Mouse (Mus musculus): ENCODE data around the gene Rftn1. TPM values are rescaled to one million over a fixed set of nuclear protein-coding genes. Genes with fewer than 3 reads are reported as not detected.
A peak's percentile ranks its signal among the peaks of the same experiment; 100 is the strongest.
"Not testable (repeated sequence)": the region's sequence is repeated elsewhere in the genome, so short reads cannot be mapped to it uniquely, and the experiment has no call there.

The Rftn1 gene
- total RNA-seq, 2 experiments from 2014 or later, result 13.2 to 29.8 TPM

DNA sequence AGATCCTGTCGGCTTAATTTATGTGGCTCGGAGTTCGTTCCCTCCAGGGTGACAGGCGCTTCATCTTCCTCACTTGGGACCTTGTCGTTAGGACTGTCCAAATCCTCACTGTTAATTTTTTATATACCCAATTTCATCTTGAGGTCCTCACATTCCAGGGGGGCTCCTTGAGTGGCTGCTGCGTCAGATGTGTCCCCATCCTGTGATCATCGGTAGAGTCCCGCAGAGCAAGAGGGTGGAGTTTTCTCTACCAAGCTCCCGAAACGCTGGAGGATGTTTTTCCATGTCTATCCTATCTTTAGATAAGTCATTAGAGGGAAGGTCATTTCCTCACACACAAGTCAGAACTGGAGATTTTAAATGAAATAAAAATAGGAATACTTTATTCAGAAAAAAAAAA is 55.0 kb downstream of the Rftn1 start:
- ATAC-seq (replicated peaks; ENCODE audit: poor library complexity), result no peak

DNA sequence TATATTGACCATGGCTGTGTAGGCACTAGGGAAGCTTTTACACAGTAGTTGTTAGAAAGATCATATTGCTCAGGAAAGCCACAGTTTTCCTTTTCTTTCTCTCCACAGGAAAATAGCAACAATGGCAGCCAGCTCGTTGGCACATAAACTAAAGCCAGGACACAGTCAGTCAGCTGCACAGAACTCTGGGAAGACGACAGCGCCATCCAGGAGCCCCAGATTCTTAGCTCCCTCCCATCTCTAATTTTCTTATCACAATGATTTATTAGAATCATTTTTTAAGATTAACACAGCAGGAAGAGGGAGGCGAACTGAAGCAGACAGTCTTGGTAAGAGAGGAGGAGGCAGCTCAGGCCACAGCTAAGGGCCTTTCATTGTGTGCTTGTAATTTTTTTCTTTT is 58.8 kb downstream of the Rftn1 start:
- ATAC-seq (replicated peaks; ENCODE audit: poor library complexity), result no peak

DNA sequence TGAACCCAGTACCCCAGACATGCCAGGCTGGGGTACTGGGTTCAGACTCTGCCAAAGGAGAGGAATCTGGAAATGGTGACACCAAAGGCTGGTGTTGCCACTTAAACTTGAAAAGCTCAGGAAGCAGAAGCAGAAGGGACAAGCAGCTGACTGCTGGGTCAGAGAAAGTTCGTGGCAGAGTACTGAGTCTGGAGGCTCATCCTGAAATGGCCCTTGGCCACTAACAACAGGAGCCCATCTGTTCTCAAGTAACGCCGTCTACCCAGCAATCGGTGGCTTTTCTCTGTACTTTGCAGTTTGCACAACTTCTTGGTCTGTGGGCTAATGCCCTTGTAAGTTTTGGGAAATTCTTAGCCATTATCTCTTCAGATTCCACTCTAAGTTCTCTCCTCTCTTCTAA is 60.1 kb downstream of the Rftn1 start:
- ATAC-seq (replicated peaks; ENCODE audit: poor library complexity), result no peak

DNA sequence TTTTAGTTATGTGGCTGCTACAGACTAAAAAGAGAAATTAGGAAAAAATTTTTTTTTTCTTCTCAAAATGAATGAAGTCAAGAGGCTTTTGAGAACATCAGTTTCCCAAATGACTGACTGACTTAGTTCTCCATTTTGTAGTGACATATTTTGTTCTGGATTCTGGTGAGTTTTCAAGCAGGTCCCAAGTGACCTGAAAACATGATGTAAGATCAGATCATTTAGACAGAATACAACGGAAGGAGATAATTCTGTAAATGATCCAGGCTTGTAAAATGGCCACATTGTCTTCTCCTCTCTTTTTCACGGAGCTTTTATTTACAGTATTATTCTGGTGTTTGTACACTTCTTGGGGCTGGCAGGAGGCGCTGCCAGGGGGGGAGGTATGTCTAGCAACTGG is 62.1 kb downstream of the Rftn1 start:
- ATAC-seq (replicated peaks; ENCODE audit: poor library complexity), result no peak

DNA sequence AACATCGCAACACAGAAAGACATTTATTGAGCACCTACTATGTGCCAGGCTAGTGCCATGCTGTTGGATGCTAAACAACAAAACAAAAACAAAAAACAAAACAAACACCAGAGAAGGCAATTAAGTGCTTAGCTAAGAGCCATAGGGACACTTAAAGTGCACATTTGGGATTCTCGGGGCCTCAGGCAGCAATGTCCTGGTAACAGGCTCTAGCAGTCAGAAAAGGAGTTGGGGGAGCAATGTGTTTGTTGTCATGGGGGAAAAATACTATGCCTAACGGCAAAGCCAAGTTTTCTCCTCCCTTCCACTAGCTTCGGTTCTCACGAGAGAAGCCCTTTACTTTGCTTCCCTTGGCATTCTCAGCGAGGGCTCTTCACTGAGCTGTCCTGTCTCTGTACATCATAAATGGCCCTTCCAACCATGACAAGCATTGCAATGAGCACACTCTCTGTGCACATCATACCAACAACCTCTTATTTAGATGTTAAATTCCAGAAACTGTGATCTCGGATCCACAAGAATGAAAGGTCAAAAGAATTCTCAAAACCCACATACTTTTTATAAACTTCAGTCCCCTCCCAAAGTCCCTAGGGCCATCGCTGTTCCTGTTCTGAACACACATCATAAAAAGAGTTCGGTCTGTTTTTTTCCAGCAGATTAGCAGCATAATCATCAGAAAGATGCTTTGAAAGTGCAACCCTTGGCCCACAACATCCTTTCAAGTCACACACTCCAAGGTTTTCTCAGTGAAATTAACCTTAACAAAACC is 63.2 kb downstream of the Rftn1 start:
- no peak for ATAC-seq (replicated peaks; ENCODE audit: poor library complexity)

DNA sequence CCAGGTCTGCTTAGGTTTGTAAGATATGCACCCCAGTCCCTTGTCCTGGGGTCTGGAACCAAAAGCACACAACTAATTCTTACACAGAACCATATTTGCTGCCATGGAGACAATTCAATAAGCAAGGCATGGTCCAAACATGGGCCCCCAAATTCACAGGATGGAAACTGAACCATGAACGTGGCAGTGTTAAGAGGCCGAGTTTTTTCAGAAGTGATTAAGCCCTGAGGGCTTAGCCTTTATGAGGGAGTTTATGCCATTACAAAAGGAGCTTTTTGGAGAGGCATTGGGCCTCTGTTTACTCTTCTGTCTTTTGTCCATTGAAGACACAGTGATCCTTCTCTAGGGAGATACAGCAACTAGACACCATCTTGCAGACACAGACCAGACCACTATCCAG is 63.9 kb downstream of the Rftn1 start:
- ATAC-seq (replicated peaks; ENCODE audit: poor library complexity), result no peak

DNA sequence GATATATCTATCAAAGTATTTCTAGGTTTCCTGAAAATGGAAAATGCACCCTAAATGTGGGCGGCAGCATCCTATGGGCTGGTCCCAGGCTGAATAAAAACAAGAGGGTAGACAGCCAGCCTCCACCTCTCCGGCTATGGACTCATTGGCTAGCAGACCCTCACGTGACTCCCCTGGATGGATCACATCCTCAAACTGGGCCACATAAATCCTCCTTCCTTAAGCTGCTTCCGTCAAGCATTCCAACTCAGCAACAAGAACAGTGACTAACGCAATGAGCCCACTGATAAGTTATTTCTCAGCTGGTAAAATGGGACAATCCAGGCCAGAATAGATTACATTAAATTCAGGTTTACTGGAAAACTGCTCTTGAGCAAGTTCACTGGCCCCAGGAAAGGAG is 64.6 kb downstream of the Rftn1 start:
- no peak for ATAC-seq (replicated peaks; ENCODE audit: poor library complexity)

DNA sequence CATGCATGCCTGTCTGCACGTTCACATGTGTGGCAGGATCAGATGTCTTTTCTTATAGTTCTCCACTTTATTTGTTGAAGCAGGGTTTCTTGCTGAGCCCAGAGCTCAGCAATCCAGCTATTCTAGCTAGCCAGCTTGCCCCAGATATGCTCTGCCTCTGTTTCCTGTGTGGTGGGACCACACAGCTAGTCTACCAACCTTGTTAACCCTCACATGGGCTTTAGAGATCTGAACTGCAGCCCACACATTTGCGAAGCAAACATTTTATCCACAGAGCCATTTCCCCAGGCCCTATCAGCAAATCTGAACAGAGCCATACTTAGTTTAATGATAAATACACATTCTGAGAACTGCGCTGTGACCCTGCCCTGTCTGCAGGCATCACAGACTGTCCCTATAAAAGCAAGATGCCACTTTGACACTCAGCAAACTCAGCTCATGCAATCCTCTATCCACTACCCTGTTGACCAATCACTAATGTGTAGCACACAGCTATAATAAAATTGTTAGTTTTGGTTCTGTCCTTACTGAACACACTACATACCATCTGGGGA is 65.2 kb downstream of the Rftn1 start:
- ATAC-seq (replicated peaks; ENCODE audit: poor library complexity), result peak; percentile 51

DNA sequence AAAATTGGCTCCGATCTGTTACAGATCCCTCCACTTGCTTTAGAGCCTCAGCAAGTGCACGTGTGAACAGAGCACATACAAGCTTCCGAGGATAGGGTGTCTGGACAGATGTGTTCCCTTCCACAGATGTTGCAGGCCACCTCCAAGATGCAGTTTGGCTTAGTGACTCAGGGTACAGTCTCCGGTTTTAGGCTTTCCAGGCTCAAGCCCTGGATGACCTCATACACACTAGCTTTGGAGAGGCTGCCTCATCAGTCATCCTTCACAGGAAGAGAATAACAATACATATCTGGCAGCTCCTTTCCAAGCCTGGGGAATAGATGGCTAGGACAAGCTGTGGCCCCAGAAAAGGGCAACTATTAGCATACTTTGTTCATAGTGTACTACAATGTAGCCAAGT is 65.8 kb downstream of the Rftn1 start:
- ATAC-seq (replicated peaks; ENCODE audit: poor library complexity), result no peak

DNA sequence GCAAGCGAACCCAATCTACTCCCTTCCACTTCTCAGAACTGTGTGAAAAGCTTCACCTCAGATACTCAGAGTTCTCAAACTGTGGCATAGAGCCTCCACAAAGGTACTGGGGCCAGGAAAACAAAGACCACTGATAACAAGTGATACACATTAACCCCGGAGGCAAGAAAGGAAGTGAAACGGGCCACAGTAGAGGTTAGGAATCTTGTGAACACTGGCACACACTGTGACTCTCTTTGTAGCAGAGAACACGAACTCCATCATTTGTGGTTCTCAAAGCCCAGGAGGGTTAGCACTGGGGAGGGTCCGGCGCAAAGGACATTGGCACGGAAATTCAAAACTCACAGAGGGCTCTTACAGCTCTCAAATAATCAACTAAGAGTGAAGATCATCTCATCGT is 67.9 kb downstream of the Rftn1 start:
- no peak for ATAC-seq (replicated peaks; ENCODE audit: poor library complexity)

DNA sequence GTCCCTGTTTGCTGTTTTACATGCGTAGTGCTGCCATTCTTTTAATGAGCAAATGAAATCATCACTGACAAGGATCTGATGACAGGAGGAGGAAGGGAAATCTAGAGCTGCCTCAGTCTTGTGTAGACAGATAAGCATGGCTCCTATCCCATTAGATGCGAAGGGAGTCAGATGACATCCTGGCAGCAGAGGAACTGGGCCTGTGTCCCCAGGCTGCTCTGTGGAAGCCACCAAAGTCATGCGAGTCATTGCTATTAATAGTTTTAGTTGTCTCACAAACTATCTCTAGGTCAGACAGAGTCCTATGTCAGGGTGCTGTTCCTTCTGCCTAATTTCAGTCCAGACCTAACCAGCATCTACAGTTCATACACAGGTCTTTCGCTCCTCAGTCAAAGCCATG is 70.4 kb downstream of the Rftn1 start:
- 0 out of 2 replicates have a peak, but pooled peaks have one; percentile 6 for ATAC-seq (replicated peaks; ENCODE audit: poor library complexity)

DNA sequence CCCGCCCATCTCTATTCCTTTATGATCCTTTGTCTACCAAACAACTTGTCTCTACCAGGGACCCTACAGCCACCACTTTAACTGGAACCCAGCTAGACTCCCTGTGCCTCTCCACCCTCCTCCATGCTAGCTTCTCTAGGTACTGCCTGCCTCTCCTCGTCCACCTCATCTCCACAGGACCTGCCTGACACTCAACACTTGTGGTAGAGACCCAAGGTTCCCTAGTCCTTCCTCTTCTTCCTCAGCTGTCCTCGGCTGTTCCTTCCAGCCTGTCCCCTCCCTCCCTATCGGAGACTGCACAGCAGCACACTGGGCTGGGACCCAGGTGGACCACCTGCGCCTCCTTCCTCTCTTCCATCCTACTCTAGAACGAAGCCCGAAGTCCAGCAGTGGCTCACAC is 73.0 kb downstream of the Rftn1 start:
- ATAC-seq (replicated peaks; ENCODE audit: poor library complexity), result peak; percentile 30

DNA sequence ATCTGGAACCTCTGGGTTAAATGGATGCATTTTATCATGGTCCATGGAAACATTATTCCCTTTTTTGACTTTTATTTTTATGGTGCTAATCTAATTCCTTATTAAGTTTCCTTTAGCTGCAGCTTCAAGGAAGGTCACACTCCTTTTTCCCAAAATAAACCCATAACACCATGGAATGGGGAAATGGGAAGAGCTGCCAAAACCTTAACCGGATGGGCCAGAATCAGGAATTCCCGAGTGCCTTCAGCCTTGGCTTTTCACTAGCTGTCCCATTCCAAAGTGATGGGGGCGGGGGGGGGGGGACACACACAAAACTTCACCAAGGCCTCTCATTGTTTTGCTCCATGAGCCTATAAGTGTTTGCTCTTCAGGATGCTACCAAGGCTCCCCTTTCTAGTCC is 73.5 kb downstream of the Rftn1 start:
- ATAC-seq (replicated peaks; ENCODE audit: poor library complexity), result no peak

DNA sequence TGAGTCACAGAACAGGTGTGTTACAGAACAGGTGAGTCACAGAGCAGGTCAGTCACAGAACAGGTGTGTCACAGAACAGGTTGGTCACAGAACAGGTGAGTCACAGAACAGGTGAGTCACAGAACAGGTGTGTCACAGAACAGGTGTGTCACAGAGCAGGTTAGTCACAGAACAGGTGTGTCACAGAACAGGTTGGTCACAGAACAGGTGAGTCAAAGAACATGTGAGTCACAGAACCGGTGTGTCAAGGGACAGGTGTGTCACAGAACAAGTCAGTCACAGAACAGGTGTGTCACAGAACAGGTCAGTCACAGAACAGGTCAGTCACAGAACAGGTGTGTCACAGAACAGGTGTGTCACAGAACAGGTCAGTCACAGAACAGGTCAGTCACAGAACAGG is 74.1 kb downstream of the Rftn1 start:
- not testable (repeated sequence) for ATAC-seq (replicated peaks; ENCODE audit: poor library complexity)

DNA sequence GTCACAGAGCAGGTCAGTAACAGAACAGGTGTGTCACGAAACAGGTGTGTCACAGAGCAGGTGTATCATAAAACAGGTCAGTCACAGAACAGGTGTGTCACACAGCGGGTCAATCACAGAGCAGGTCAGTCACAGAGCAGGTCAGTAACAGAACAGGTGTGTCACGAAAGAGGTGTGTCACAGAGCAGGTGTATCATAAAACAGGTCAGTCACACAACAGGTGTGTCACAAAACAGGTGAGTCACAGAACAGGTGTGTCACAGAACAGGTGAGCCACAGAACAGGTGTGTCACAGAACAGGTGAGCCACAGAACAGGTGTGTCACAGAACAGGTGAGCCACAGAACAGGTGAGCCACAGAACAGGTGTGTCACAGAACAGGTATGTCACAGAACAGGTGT is 74.8 kb downstream of the Rftn1 start:
- not testable (repeated sequence) for ATAC-seq (replicated peaks; ENCODE audit: poor library complexity)

DNA sequence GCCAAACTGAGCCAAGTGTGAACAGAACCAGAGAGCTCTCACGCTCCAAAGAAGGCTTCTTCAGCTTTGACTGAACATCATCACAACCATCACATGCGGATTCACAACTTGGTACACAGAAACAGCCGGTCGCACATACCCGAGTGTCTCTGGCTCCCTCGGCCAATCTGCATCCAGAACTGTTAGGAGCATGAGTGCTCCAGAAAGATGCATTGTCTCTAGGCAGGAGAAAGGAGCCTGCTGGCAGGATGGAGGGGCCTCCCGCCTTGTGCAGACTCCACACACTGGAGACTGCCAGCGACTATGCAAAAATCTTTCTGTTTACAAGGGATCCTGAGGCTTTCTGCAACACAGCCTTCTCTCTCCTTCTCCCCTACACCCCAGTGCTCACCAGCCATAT is 75.8 kb downstream of the Rftn1 start:
- no peak for ATAC-seq (replicated peaks; ENCODE audit: poor library complexity)

DNA sequence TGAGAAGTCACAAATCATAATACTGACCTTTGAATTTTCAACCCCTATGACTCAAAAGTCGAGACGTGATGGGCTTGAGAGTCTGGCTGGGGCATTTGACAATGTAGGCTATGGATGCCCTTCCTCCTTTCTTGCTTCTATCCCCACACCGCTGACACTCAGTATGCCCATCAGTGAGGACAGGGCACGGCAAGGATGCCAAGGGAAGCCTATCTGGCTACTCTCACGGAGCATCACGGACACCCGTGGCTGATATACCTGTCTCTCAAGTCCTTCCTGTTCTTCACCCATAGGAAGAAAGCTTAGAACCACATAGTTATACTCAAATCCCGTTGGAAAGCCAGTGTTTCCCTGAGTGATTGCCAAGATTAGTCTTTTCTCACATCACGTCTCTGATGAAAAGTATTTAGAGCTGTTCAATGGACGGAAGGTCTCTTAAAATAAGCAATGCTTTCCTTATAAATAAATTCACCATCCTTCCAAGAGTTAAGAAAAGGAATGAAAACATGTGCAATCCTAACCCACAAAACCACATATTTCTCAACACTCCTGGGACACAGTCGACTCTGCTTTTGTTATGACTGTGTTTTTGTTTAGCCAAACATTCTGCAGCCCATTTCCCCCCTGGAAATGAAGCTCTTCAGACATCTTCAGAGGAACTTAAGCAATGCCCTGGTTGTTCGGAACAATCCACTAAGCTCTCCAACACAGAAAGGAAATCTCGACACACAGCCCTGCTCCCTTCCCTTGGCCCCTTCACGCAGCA is 79.6 kb downstream of the Rftn1 start:
- peak; percentile 94 for ATAC-seq (replicated peaks; ENCODE audit: poor library complexity)

DNA sequence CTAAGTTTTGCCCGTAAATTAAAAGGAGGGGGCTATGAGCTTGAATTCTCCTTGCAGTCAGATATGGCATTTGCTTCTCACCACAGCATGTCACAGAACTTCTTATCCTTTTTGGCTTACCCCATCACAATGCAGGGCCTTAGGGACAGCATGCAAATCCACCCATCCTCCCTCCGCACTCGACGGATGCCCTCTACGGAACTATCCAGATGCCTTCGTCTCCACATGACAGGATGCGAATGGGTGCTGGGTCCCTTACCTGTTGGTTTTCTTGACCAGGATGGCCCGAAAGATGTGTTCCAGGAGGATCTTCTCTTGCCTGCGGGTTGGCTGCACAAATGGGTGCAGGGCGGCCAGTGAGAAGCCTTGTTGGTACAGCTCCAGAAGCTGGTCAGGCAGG is 83.7 kb downstream of the Rftn1 start:
- ATAC-seq (replicated peaks; ENCODE audit: poor library complexity), result no peak

DNA sequence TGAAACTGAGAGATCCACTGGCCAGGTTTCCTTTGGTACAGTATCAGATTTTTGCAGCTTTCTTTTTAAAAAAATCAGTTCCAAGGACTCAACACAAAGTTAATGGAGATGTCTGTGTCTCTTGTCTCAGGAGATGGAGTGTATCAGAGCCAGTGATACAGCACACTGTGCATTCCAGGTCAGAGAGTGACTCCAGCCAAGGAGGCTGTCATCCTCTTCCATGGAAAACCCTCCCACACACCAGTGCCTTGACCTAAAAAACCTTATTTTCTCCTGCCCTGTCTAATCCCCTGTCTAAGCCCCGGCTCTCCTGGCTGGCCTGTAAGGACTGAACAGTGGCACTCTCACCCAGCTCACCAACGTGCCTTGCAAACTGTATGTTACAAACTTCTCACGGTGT is 86.3 kb downstream of the Rftn1 start:
- no peak for ATAC-seq (replicated peaks; ENCODE audit: poor library complexity)

DNA sequence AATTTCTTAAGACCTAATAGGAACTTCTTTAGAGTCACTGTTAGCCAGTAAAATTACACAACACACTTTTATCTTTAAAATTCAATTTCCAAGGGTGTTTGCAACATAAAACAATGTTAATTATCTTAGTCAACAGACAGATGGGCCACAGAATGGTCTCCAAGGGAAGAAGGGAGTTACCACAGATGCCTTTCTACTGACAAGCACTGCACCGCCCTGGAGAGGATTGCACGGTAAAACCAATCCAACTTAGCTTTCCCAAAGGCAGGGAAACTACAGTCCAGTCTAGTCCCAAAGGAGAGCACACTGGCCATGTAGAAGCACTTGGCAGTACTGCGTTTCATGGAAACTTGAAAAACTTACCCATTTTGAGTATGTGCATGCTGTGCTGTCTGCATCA is 89.1 kb downstream of the Rftn1 start:
- ATAC-seq (replicated peaks; ENCODE audit: poor library complexity), result peak; percentile 51

DNA sequence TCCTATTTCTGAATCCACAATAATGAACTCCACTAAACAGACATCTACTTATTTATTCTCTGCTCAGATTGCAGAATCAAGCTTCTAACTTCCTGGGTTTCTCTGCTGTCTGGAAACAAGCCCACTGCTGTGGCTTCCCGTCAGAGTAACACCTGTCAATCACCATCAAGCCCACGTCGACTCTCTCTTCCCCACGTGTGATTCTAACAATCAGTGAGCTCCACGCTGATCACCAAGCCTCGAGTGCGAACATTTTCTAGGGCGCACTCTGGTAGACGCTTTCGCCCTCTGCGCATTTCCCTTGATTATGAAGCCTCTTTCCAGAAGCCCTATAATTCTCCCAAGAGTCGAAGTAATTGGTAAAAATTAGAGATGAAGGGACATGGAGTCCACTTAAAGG is 90.4 kb downstream of the Rftn1 start:
- no peak for ATAC-seq (replicated peaks; ENCODE audit: poor library complexity)

DNA sequence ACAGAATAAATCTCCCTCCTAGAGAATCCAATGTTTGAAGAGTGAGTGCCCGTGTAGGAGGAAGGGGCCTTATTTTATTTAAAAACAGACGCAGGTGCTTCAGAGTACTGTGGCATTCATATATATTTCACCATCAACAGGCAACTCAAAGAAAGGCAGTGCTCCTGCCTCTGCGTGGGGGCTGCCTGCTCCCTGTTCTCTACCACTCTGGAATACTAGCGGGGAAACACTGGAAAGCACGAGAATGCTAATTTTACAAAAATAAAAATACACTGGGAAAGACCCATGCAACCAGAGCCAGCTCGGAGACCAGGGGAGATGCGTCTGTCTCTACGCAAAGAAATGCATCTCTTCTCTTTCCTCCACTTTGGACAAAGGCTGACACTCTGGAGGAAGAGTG is 91.1 kb downstream of the Rftn1 start:
- no peak for ATAC-seq (replicated peaks; ENCODE audit: poor library complexity)
